Mouse (Mus musculus) limb, embryonic 11.5 days (tissue): ENCODE data around the gene Dpp6. TPM values are rescaled to one million over a fixed set of nuclear protein-coding genes. Genes with fewer than 3 reads are reported as not detected.

Experiments
- ATAC-seq: fragments of 200-750 bp; cut with Nextera tagmentation; 2 replicates; pipeline ENCODE4 v1.8.0; 2017; ENCODE audit warnings: low read depth; ENCODE audit not compliant: insufficient number of reproducible peaks, low FRiP score, low TSS enrichment
- DNase-seq: peaks from one replicate; pipeline ENCODE4 v3.0.0-alpha.2; 2015; ENCODE audit warnings: low spot score
- H3K27ac ChIP-seq: fragments of 300-500 bp; sonication (generic); replicated peaks from 2 replicates; pipeline ENCODE4 v1.5.1; 2014; ENCODE audit warnings: low read depth, mild to moderate bottlenecking, low read length
- H3K27me3 ChIP-seq: fragments of 300-500 bp; sonication (generic); 2 replicates; pipeline ENCODE4 v1.6.1; 2014; ENCODE audit warnings: mild to moderate bottlenecking, low read length, mixed read lengths; ENCODE audit not compliant: control insufficient read depth, insufficient read depth
- H3K36me3 ChIP-seq: fragments of 300-500 bp; sonication (generic); 2 replicates; pipeline ENCODE4 v1.6.1; 2014; ENCODE audit warnings: mild to moderate bottlenecking, low read length, moderate library complexity, mixed read lengths; ENCODE audit not compliant: control insufficient read depth, insufficient read depth
- H3K4me1 ChIP-seq: fragments of 300-500 bp; sonication (generic); 2 replicates; pipeline ENCODE4 v1.6.1; 2014; ENCODE audit warnings: low read length, mixed read lengths; ENCODE audit not compliant: control insufficient read depth, insufficient read depth
- H3K4me2 ChIP-seq: fragments of 300-500 bp; sonication (generic); 2 replicates; pipeline ENCODE4 v1.6.1; 2014; ENCODE audit warnings: low read depth, mild to moderate bottlenecking, moderate library complexity; ENCODE audit not compliant: severe bottlenecking
- H3K4me3 ChIP-seq: fragments of 300-500 bp; sonication (generic); 2 replicates; pipeline ENCODE4 v1.5.1; 2014; ENCODE audit warnings: low read depth, low read length
- H3K9ac ChIP-seq: fragments of 300-500 bp; sonication (generic); 2 replicates; pipeline ENCODE4 v1.6.1; 2014; ENCODE audit warnings: mild to moderate bottlenecking, low read length
- H3K9me3 ChIP-seq: fragments of 300-500 bp; sonication (generic); 2 replicates; pipeline ENCODE4 v1.6.1; 2016; ENCODE audit warnings: low read length; ENCODE audit not compliant: control insufficient read depth
- WGBS: fragments of 180-500 bp; shearing (Covaris S2); extraction: QIAGEN DNeasy Blood & Tissue Kit; methylation state at CpG from one replicate; pipeline ENCODE4 v1.1.7; 2014; 5-methylcytosine and 5-hydroxymethylcytosine counted together
- polyA plus RNA-seq: library from polyadenylated mRNA; unstranded; fragments of >200 nt; fragmentation: Nextera tagmentation; extraction: Ambion mirVana; gene quantifications from 2 replicates; pipeline ENCODE4 v1.2.1, GENCODE M21; 2014

Gene Dpp6
- polyA plus RNA-seq, 1 experiment from 2014 or later: 0.80 TPM

- 57% methylated on average over 3 of the region's 3 CpGs for WGBS
- DNase-seq (no peak), ATAC-seq (no peak)
- Histone ChIP-seq H3K9me3 (no peaks in the 10 kb centered on the region), H3K27me3 (no peaks in the 10 kb centered on the region), H3K27ac (no peak overlapping the region), H3K36me3 (no peaks in the 10 kb centered on the region), H3K9ac (no peak overlapping the region), H3K4me3 (no peak overlapping the region), H3K4me1 (no peaks in the 10 kb centered on the region), H3K4me2 (no peak overlapping the region)
Measured at GRCm38 (mm10) chr5:26979755-26980154, 162.8 kb downstream of the Dpp6 start.

- DNase-seq: no peak
- 6% methylated on average over 1 of the region's 1 CpGs for WGBS
Measured at GRCm38 (mm10) chr5:26985114-26985513, 168.1 kb downstream of the Dpp6 start.

GRCm38 (mm10) chr5:26991587-26991986 is 174.6 kb downstream of the Dpp6 start:
- H3K27ac ChIP-seq: no peak overlapping the region
- no peak overlapping the region for H3K4me3 ChIP-seq
- no peak overlapping the region for H3K9ac ChIP-seq
- H3K36me3 ChIP-seq: no peaks in the 10 kb centered on the region
- 31% methylated on average over 2 of the region's 2 CpGs for WGBS
- no peak for DNase-seq
- H3K9me3 ChIP-seq: no peaks in the 10 kb centered on the region
- no peak overlapping the region for H3K4me2 ChIP-seq
- no peaks in the 10 kb centered on the region for H3K4me1 ChIP-seq
- H3K27me3 ChIP-seq: no peaks in the 10 kb centered on the region
- no peak for ATAC-seq

More at GRCm38 (mm10) chr5:26985114-26985513, 168.1 kb downstream of the Dpp6 start:
- no peak overlapping the region for H3K27ac ChIP-seq
- no peak overlapping the region for H3K9ac ChIP-seq
- no peak overlapping the region for H3K4me3 ChIP-seq
- no peaks in the 10 kb centered on the region for H3K9me3 ChIP-seq
- no peaks in the 10 kb centered on the region for H3K27me3 ChIP-seq
- H3K4me1 ChIP-seq: no peaks in the 10 kb centered on the region
- ATAC-seq: no peak
- no peaks in the 10 kb centered on the region for H3K36me3 ChIP-seq
- H3K4me2 ChIP-seq: no peak overlapping the region

DNA sequence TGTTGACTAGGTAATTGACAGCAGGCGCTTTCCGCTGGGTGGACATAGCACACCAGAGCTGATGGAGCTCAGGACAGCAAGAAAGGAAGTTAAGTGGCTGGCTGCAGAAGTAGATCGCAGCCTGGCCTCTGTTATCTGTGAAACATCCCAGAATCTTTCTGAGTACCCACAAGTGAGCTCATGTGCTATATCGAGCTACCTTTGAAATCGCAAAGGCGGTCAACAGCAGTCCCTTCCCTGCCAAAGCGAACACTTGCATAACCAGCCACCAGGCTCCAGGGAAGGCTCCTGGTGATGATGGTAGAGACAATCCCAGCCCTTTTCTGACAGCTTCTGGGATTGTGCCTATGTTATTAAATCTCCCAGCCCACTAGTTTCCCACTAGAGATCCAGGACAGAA is 186.5 kb downstream of the Dpp6 start:
- ATAC-seq: no peak

DNA sequence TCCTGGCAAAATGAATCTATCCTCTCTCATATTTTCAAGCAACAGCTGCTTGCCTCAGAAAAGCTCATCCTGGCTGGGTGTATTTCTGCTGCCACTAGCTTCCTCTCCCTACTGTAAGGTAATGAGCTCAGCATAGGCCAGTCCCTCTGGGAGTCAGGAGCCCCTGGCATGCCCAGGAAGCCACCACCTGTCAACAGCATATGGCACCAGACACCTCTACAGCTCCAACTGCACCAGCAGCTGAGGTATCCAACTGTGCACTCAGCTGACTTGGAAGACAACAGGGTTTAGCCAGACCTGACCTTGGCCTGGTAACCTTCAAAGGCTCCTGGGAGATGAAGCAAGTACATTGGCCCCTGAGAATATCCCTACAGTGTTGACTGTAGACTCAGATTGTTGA is 192.2 kb downstream of the Dpp6 start:
- Histone ChIP-seq H3K4me2 (no peak overlapping the region), H3K4me3 (no peak overlapping the region), H3K27ac (no peak overlapping the region), H3K36me3 (no peaks in the 10 kb centered on the region), H3K9me3 (no peaks in the 10 kb centered on the region), H3K9ac (no peak overlapping the region), H3K4me1 (no peaks in the 10 kb centered on the region), H3K27me3 (no peaks in the 10 kb centered on the region)
- DNase-seq (no peak), ATAC-seq (no peak)

More for the DNA sequence above, 186.5 kb downstream of the Dpp6 start:
- Histone ChIP-seq H3K4me3 (no peak overlapping the region), H3K27me3 (no peaks in the 10 kb centered on the region), H3K4me1 (no peaks in the 10 kb centered on the region), H3K36me3 (no peaks in the 10 kb centered on the region), H3K4me2 (no peak overlapping the region), H3K9ac (no peak overlapping the region), H3K9me3 (no peaks in the 10 kb centered on the region), H3K27ac (no peak overlapping the region)
- no peak for DNase-seq
- WGBS: 90% methylated on average over 7 of the region's 7 CpGs

DNA sequence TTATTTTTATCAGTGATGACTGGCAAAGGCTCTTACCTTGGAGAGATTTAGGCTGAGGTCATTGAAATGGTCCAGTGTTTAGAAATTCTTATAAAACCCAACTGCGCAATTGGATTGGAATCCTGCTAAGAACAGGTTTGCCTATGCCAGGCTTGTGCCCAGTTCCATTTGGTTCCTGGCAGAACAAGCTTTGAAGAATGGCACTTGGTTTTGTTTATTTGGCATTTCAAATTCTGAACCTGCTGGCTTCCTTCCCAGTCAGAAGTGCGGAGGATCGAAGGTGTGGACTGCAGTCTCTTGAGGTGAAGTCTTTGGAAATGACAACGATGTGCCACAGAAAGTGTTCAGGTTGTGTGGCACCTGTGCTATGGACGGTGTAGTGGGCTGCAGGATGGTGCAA is 193.6 kb downstream of the Dpp6 start:
- Histone ChIP-seq H3K9me3 (no peaks in the 10 kb centered on the region), H3K36me3 (no peaks in the 10 kb centered on the region), H3K4me1 (no peaks in the 10 kb centered on the region), H3K9ac (no peak overlapping the region), H3K4me2 (no peak overlapping the region), H3K27ac (no peak overlapping the region), H3K27me3 (no peaks in the 10 kb centered on the region), H3K4me3 (no peak overlapping the region)
- no peak for ATAC-seq
- 90% methylated on average over 5 of the region's 5 CpGs for WGBS
- DNase-seq: no peak

DNA sequence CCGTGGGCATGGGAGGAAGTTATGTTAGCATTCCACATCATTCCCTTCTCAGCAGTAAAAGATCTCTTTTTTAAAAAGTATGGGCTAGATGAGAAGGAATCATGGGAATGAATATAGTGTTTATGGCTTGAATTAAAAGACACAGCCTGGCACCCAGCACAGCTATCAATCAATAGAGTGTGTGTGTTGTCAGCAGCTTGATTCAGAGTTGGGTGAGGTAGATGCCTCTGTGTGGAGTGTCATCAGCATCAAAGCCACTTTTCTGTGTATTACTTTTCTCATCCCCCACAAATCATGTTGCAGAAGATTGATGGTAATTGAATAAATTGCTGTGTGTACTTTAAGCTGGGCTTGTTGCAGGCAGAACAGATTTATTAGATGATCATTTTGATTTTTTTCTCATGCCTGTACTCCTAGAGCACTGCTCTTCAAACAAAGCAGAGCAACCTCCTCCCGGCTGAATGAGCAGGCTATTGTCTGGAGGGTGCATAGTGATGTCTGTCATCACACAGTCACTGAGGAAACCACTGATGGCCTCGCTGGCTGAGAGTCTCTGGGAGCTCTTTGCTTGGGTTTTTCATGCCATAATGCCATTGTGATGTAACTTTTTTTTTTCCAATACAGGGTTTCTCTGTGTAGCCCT is 201.4 kb downstream of the Dpp6 start:
- Histone ChIP-seq H3K27me3 (no peaks in the 10 kb centered on the region), H3K36me3 (no peaks in the 10 kb centered on the region), H3K4me1 (no peaks in the 10 kb centered on the region), H3K27ac (no peak overlapping the region), H3K4me2 (no peak overlapping the region), H3K9ac (no peak overlapping the region), H3K4me3 (no peak overlapping the region), H3K9me3 (no peaks in the 10 kb centered on the region)
- ATAC-seq (no peak), DNase-seq (no peak)
- WGBS: 80% methylated on average over 3 of the region's 3 CpGs

- Histone ChIP-seq H3K9ac (no peak overlapping the region), H3K4me3 (no peak overlapping the region), H3K4me1 (no peaks in the 10 kb centered on the region), H3K4me2 (no peak overlapping the region), H3K27me3 (no peaks in the 10 kb centered on the region), H3K27ac (no peak overlapping the region), H3K36me3 (no peaks in the 10 kb centered on the region), H3K9me3 (no peaks in the 10 kb centered on the region)
- no peak for DNase-seq
- ATAC-seq: no peak
- WGBS: 78% methylated on average over 1 of the region's 1 CpGs
Measured at GRCm38 (mm10) chr5:27028611-27029010, 211.6 kb downstream of the Dpp6 start.

DNA sequence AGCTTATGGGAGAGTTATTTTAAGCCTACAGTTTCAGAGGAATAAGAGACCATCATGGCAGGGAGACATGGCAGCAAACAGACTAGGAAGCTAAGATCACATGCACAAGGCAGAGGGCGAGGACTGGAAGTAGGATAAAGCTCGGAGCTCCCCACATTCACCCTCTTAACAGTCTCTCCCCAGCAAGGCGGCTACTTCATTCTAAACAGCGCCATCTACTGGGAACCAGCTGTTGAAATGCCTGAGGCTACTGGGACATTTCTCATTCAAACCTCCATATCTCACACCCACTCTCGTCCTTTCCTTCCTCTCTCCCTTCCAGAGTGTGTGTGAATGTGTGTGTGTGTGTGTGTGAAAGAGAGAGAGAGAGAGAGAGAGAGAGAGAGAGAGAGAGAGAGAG is 212.8 kb downstream of the Dpp6 start:
- Histone ChIP-seq H3K4me1 (no peaks in the 10 kb centered on the region), H3K27me3 (no peaks in the 10 kb centered on the region), H3K4me3 (no peak overlapping the region), H3K27ac (no peak overlapping the region), H3K9me3 (no peaks in the 10 kb centered on the region), H3K9ac (no peak overlapping the region), H3K4me2 (no peak overlapping the region), H3K36me3 (no peaks in the 10 kb centered on the region)
- 16% methylated on average over 5 of the region's 5 CpGs for WGBS
- ATAC-seq (no peak), DNase-seq (peak; percentile 38)
